Mouse (Mus musculus): ENCODE measurements around the gene Car3. TPM values are rescaled to one million over a fixed set of nuclear protein-coding genes. Genes with fewer than 3 reads are reported as not detected.

Gene Car3
- polyA plus RNA-seq, 1 experiment from 2014 or later = 3.3 TPM

GRCm38 (mm10) chr3:14865941-14866340 is 2.6 kb downstream of the Car3 start:
- WGBS = 86% methylated on average over 2 of the region's 2 CpGs
- H3K9me3 ChIP-seq (ENCODE audit: control insufficient read depth, low read length) = no peaks in the 10 kb centered on the region
- H3K9ac ChIP-seq (ENCODE audit: low read depth, low read length) = no peak overlapping the region
- H3K27me3 ChIP-seq (replicated peaks; ENCODE audit: control insufficient read depth, insufficient read depth, low read length) = no peaks in the 10 kb centered on the region
- H3K4me2 ChIP-seq (ENCODE audit: low read length) = no peak overlapping the region
- peaks cover 4% of the 10 kb centered on the region for H3K4me1 ChIP-seq (ENCODE audit: control insufficient read depth, insufficient read depth, low read depth, low read length)
- no peaks in the 10 kb centered on the region for H3K36me3 ChIP-seq (ENCODE audit: control insufficient read depth, insufficient read depth, low read length)
- no peak overlapping the region for H3K27ac ChIP-seq (ENCODE audit: low read depth, low read length)
- no peak overlapping the region for H3K4me3 ChIP-seq (ENCODE audit: low read length)
- no peak for ATAC-seq

- H3K4me1 ChIP-seq (ENCODE audit: control insufficient read depth, insufficient read depth, low read depth, low read length) = no peaks in the 10 kb centered on the region
- H3K9me3 ChIP-seq (ENCODE audit: control insufficient read depth, low read length) = no peaks in the 10 kb centered on the region
- H3K27ac ChIP-seq (ENCODE audit: low read depth, low read length) = no peak overlapping the region
- H3K9ac ChIP-seq (ENCODE audit: low read depth, low read length) = no peak overlapping the region
- H3K36me3 ChIP-seq (ENCODE audit: control insufficient read depth, insufficient read depth, low read length) = no peaks in the 10 kb centered on the region
- H3K4me2 ChIP-seq (ENCODE audit: low read length) = peak overlapping the region; percentile 28; the same call in 1 of the 2 replicates
- no peaks in the 10 kb centered on the region for H3K27me3 ChIP-seq (replicated peaks; ENCODE audit: control insufficient read depth, insufficient read depth, low read length)
- WGBS = 22% methylated on average over 11 of the region's 11 CpGs
- H3K4me3 ChIP-seq (ENCODE audit: low read length) = no peak overlapping the region
- ATAC-seq = peak; percentile 68
Measured at GRCm38 (mm10) chr3:14869779-14870178, 6.5 kb downstream of the Car3 start.

- Histone ChIP-seq H3K27ac (ENCODE audit: low read depth, low read length) (no peak overlapping the region), H3K4me2 (ENCODE audit: low read length) (no peak overlapping the region), H3K4me1 (ENCODE audit: control insufficient read depth, insufficient read depth, low read depth, low read length) (no peaks in the 10 kb centered on the region), H3K27me3 (replicated peaks; ENCODE audit: control insufficient read depth, insufficient read depth, low read length) (no peaks in the 10 kb centered on the region), H3K9me3 (ENCODE audit: control insufficient read depth, low read length) (no peaks in the 10 kb centered on the region), H3K36me3 (ENCODE audit: control insufficient read depth, insufficient read depth, low read length) (no peaks in the 10 kb centered on the region), H3K4me3 (ENCODE audit: low read length) (no peak overlapping the region), H3K9ac (ENCODE audit: low read depth, low read length) (no peak overlapping the region)
- WGBS = 85% methylated on average over 1 of the region's 1 CpGs
- no peak for ATAC-seq
Measured at GRCm38 (mm10) chr3:14870528-14870927, 7.2 kb downstream of the Car3 start.

GRCm38 (mm10) chr3:14871386-14871785 is 8.1 kb downstream of the Car3 start:
- H3K9me3 ChIP-seq (ENCODE audit: control insufficient read depth, low read length) = no peaks in the 10 kb centered on the region
- no peak for ATAC-seq
- WGBS = 56% methylated on average over 7 of the region's 7 CpGs
- no peaks in the 10 kb centered on the region for H3K36me3 ChIP-seq (ENCODE audit: control insufficient read depth, insufficient read depth, low read length)
- no peak overlapping the region for H3K4me3 ChIP-seq (ENCODE audit: low read length)
- H3K27ac ChIP-seq (ENCODE audit: low read depth, low read length) = no peak overlapping the region
- H3K4me1 ChIP-seq (ENCODE audit: control insufficient read depth, insufficient read depth, low read depth, low read length) = no peaks in the 10 kb centered on the region
- H3K27me3 ChIP-seq (replicated peaks; ENCODE audit: control insufficient read depth, insufficient read depth, low read length) = no peaks in the 10 kb centered on the region
- no peak overlapping the region for H3K4me2 ChIP-seq (ENCODE audit: low read length)
- H3K9ac ChIP-seq (ENCODE audit: low read depth, low read length) = no peak overlapping the region

- Histone ChIP-seq H3K27ac (ENCODE audit: low read depth, low read length) (no peak overlapping the region), H3K9me3 (ENCODE audit: control insufficient read depth, low read length) (no peaks in the 10 kb centered on the region), H3K4me3 (ENCODE audit: low read length) (no peak overlapping the region), H3K4me2 (ENCODE audit: low read length) (no peak overlapping the region), H3K4me1 (ENCODE audit: control insufficient read depth, insufficient read depth, low read depth, low read length) (no peaks in the 10 kb centered on the region), H3K36me3 (ENCODE audit: control insufficient read depth, insufficient read depth, low read length) (no peaks in the 10 kb centered on the region), H3K27me3 (replicated peaks; ENCODE audit: control insufficient read depth, insufficient read depth, low read length) (no peaks in the 10 kb centered on the region), H3K9ac (ENCODE audit: low read depth, low read length) (no peak overlapping the region)
- peak; percentile 75 for ATAC-seq
- 47% methylated on average over 8 of the region's 8 CpGs for WGBS
Measured at GRCm38 (mm10) chr3:14874402-14875040, 11.2 kb downstream of the Car3 start.

- Histone ChIP-seq H3K4me3 (ENCODE audit: low read length) (no peak overlapping the region), H3K4me1 (ENCODE audit: control insufficient read depth, insufficient read depth, low read depth, low read length) (no peaks in the 10 kb centered on the region), H3K36me3 (ENCODE audit: control insufficient read depth, insufficient read depth, low read length) (no peaks in the 10 kb centered on the region), H3K4me2 (ENCODE audit: low read length) (no peak overlapping the region), H3K27me3 (replicated peaks; ENCODE audit: control insufficient read depth, insufficient read depth, low read length) (no peaks in the 10 kb centered on the region), H3K9ac (ENCODE audit: low read depth, low read length) (no peak overlapping the region), H3K9me3 (ENCODE audit: control insufficient read depth, low read length) (no peaks in the 10 kb centered on the region), H3K27ac (ENCODE audit: low read depth, low read length) (no peak overlapping the region)
- WGBS = 79% methylated on average over 9 of the region's 9 CpGs
- ATAC-seq = no peak
Measured at GRCm38 (mm10) chr3:14876325-14876918, 13.1 kb downstream of the Car3 start.

- no peaks in the 10 kb centered on the region for H3K4me1 ChIP-seq (ENCODE audit: control insufficient read depth, insufficient read depth, low read depth, low read length)
- ATAC-seq = no peak
- no peaks in the 10 kb centered on the region for H3K9me3 ChIP-seq (ENCODE audit: control insufficient read depth, low read length)
- H3K27ac ChIP-seq (ENCODE audit: low read depth, low read length) = no peak overlapping the region
- 92% methylated on average over 7 of the region's 7 CpGs for WGBS
- no peak overlapping the region for H3K9ac ChIP-seq (ENCODE audit: low read depth, low read length)
- H3K27me3 ChIP-seq (replicated peaks; ENCODE audit: control insufficient read depth, insufficient read depth, low read length) = no peaks in the 10 kb centered on the region
- H3K36me3 ChIP-seq (ENCODE audit: control insufficient read depth, insufficient read depth, low read length) = no peaks in the 10 kb centered on the region
- H3K4me2 ChIP-seq (ENCODE audit: low read length) = no peak overlapping the region
- no peak overlapping the region for H3K4me3 ChIP-seq (ENCODE audit: low read length)
Measured at GRCm38 (mm10) chr3:14877251-14877909, 14.1 kb downstream of the Car3 start.

GRCm38 (mm10) chr3:14878749-14879223 is 15.5 kb downstream of the Car3 start:
- Histone ChIP-seq H3K4me1 (ENCODE audit: control insufficient read depth, insufficient read depth, low read depth, low read length) (no peaks in the 10 kb centered on the region), H3K4me2 (ENCODE audit: low read length) (no peak overlapping the region), H3K27me3 (replicated peaks; ENCODE audit: control insufficient read depth, insufficient read depth, low read length) (no peaks in the 10 kb centered on the region), H3K27ac (ENCODE audit: low read depth, low read length) (no peak overlapping the region), H3K36me3 (ENCODE audit: control insufficient read depth, insufficient read depth, low read length) (no peaks in the 10 kb centered on the region), H3K9me3 (ENCODE audit: control insufficient read depth, low read length) (no peaks in the 10 kb centered on the region), H3K9ac (ENCODE audit: low read depth, low read length) (no peak overlapping the region), H3K4me3 (ENCODE audit: low read length) (no peak overlapping the region)
- 77% methylated on average over 6 of the region's 6 CpGs for WGBS
- no peak for ATAC-seq

GRCm38 (mm10) chr3:14879293-14879692 is 16.0 kb downstream of the Car3 start:
- ATAC-seq = no peak
- Histone ChIP-seq H3K4me3 (ENCODE audit: low read length) (no peak overlapping the region), H3K4me2 (ENCODE audit: low read length) (no peak overlapping the region), H3K36me3 (ENCODE audit: control insufficient read depth, insufficient read depth, low read length) (no peaks in the 10 kb centered on the region), H3K27me3 (replicated peaks; ENCODE audit: control insufficient read depth, insufficient read depth, low read length) (no peaks in the 10 kb centered on the region), H3K27ac (ENCODE audit: low read depth, low read length) (no peak overlapping the region), H3K9me3 (ENCODE audit: control insufficient read depth, low read length) (no peaks in the 10 kb centered on the region), H3K9ac (ENCODE audit: low read depth, low read length) (no peak overlapping the region), H3K4me1 (ENCODE audit: control insufficient read depth, insufficient read depth, low read depth, low read length) (no peaks in the 10 kb centered on the region)
- 85% methylated on average over 3 of the region's 3 CpGs for WGBS
